Mouse (Mus musculus) ES-E14 (cell line): ENCODE data around the gene Tk1.

Experiments
- CHD2 ChIP-seq: IDR thresholded peaks from 2 replicates; pipeline ENCODE4 v1.6.1; 2014; ENCODE audit warnings: mild to moderate bottlenecking, low read depth, low read length, inconsistent platforms
- HCFC1 ChIP-seq: IDR thresholded peaks from 2 replicates; pipeline ENCODE4 v1.6.1; 2012; ENCODE audit warnings: low read length, inconsistent platforms, borderline replicate concordance; ENCODE audit not compliant: insufficient read depth
- MAFK ChIP-seq: IDR thresholded peaks from 2 replicates; pipeline ENCODE4 v1.6.1; 2014; ENCODE audit warnings: mild to moderate bottlenecking, low read depth, low read length, inconsistent platforms; ENCODE audit not compliant: insufficient read depth
- ZC3H11A ChIP-seq: IDR thresholded peaks from 2 replicates; pipeline ENCODE4 v1.6.1; 2012; ENCODE audit warnings: low read depth, mild to moderate bottlenecking, inconsistent platforms, low read length, borderline replicate concordance
- ZNF384 ChIP-seq: IDR thresholded peaks from 2 replicates; pipeline ENCODE4 v1.6.1; 2012; ENCODE audit warnings: low read depth, low read length, inconsistent platforms

GRCm38 (mm10) chr11:117823411-117823810 is 2.5 kb downstream of the Tk1 start:
- no peak for TF ChIP-seq MAFK
- TF ChIP-seq HCFC1: no peak
- TF ChIP-seq CHD2: no peak
- no peak for TF ChIP-seq ZNF384
- no peak for TF ChIP-seq ZC3H11A
